Mouse (Mus musculus) hindbrain, embryonic 14.5 days (tissue): ENCODE data around the gene Gm11733. TPM values are rescaled to one million over a fixed set of nuclear protein-coding genes. Genes with fewer than 3 reads are reported as not detected.

Experiments
- ATAC-seq: fragments of 200-750 bp; cut with Nextera tagmentation; 2 replicates; pipeline ENCODE4 v1.8.0; 2017; ENCODE audit warnings: moderate number of reproducible peaks, mild to moderate bottlenecking, moderate TSS enrichment, moderate library complexity; ENCODE audit not compliant: low FRiP score
- DNase-seq: peaks from one replicate; pipeline ENCODE4 v3.0.0-alpha.2; 2015; ENCODE audit warnings: low spot score
- H3K27ac ChIP-seq: fragments of 300-500 bp; sonication (generic); 2 replicates; pipeline ENCODE4 v1.5.1; 2014; ENCODE audit warnings: mild to moderate bottlenecking, moderate library complexity
- H3K27me3 ChIP-seq: fragments of 300-500 bp; sonication (generic); 2 replicates; pipeline ENCODE4 v1.6.1; 2014; ENCODE audit warnings: mild to moderate bottlenecking, low read length, mixed read lengths; ENCODE audit not compliant: control insufficient read depth, insufficient read depth
- H3K36me3 ChIP-seq: fragments of 300-500 bp; sonication (generic); replicated peaks from 2 replicates; pipeline ENCODE4 v1.6.1; 2014; ENCODE audit not compliant: control insufficient read depth, insufficient read depth
- H3K4me1 ChIP-seq: fragments of 300-500 bp; sonication (generic); replicated peaks from 2 replicates; pipeline ENCODE4 v1.6.1; 2014; ENCODE audit warnings: antibody characterized with exemption, low read length, mixed read lengths; ENCODE audit not compliant: control insufficient read depth, insufficient read depth
- H3K4me2 ChIP-seq: fragments of 300-500 bp; sonication (generic); replicated peaks from 2 replicates; pipeline ENCODE4 v1.6.1; 2014; ENCODE audit warnings: mild to moderate bottlenecking, moderate library complexity
- H3K4me3 ChIP-seq: fragments of 300-500 bp; sonication (generic); replicated peaks from 2 replicates; pipeline ENCODE4 v1.5.1; 2014; ENCODE audit warnings: mild to moderate bottlenecking, low read length
- H3K9ac ChIP-seq: fragments of 300-500 bp; sonication (generic); 2 replicates; pipeline ENCODE4 v1.6.1; 2014
- H3K9me3 ChIP-seq: fragments of 300-500 bp; sonication (generic); 2 replicates; pipeline ENCODE4 v1.6.1; 2016; ENCODE audit warnings: low read length; ENCODE audit not compliant: control insufficient read depth
- WGBS: fragments of 180-500 bp; shearing (Covaris S2); extraction: QIAGEN DNeasy Blood & Tissue Kit; methylation state at CpG from one replicate; pipeline ENCODE4 v1.1.7; 2014; 5-methylcytosine and 5-hydroxymethylcytosine counted together
- polyA plus RNA-seq: library from polyadenylated mRNA; unstranded; fragments of >200 nt; fragmentation: Nextera tagmentation; extraction: Ambion mirVana; gene quantifications from 2 replicates; pipeline ENCODE4 v1.2.1, GENCODE M21; 2014

Gene Gm11733
- not detected in 2 replicates for polyA plus RNA-seq

DNA sequence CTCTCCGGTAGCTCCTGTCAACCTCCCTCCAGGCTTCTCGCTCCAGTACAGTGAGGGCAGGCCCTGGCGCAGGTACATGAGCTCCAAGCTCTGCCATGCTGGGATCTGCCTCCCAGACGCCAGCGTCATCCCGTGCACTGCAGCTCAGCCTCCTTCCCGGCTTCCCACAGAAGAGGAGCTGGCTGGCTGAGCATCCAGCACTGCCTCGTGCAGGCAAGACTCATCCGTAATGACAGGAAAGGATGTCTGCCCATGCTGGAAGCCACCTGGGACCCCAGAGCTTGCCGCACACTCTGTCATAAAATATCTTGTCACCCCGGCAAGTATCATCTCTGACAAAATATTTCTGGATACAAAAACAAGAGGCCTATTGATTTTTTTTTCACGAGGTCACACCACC is at the start of gene Gm11733:
Gene Gm11733 (plus strand): TSS at position 171 of the 400 bp plus-strand sequence.
- Histone ChIP-seq H3K4me2 (peak within 1 kb of the TSS; percentile 47), H3K9ac (peak within 1 kb of the TSS; percentile 29; the same call in 1 of the 2 replicates), H3K27ac (peak within 1 kb of the TSS; percentile 84), H3K4me1 (peaks cover 45% of the 10 kb centered on the region), H3K9me3 (peaks cover 5% of the 10 kb centered on the region; the same call in 1 of the 2 replicates), H3K4me3 (no peak within 1 kb of the TSS), H3K27me3 (no peaks in the 10 kb centered on the region; the same call in 1 of the 2 replicates), H3K36me3 (no peaks in the 10 kb centered on the region)
- 12% methylated on average over 12 of the region's 12 CpGs for WGBS
- DNase-seq: peak; percentile 42
- ATAC-seq: no peak

DNA sequence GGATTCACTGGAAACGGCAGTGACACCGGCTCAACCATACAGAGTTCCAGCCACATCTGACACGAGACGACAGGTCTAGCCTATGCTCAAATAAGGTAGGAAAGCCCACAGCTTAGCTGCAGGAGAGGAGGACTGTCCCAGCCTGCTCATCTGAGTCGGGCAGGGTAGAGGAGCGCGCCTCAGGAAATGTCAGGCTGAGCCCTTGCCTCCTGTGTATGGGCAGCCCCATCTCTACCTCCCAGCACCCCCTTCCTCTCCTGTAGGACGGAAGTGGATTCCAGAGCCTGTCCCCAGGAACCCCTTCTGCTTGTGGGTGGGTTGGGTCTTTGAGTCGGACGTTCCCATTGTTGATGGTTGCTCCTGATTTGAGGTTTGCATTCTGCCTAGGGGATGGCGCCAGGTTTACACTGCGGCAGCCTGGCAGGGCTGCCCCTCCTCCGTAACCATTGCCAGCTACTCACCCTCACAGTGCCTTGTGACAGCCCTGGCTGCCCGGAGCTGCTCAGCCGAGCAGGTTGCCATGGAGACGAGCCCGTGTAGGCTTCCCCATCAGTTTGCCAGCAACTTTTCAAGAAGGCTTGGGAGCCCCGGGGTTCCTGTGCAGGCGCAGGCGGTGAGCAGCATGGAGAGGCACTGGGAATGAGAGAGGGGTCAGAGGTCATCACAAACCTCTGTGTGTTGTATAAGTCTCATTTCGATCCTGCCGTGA is 47.6 kb upstream of the Gm11733 start:
- Histone ChIP-seq H3K36me3 (no peaks in the 10 kb centered on the region), H3K4me2 (peak overlapping the region; percentile 34), H3K4me3 (no peak overlapping the region), H3K9ac (peak overlapping the region; percentile 3; the same call in 1 of the 2 replicates), H3K4me1 (peaks cover 55% of the 10 kb centered on the region), H3K27me3 (no peaks in the 10 kb centered on the region), H3K27ac (peak overlapping the region; percentile 76), H3K9me3 (0 out of 2 replicates have a peak, but pooled peaks cover 3% of the 10 kb centered on the region)
- peak; percentile 84 for DNase-seq
- ATAC-seq: peak; percentile 91
- 13% methylated on average over 22 of the region's 22 CpGs for WGBS

DNA sequence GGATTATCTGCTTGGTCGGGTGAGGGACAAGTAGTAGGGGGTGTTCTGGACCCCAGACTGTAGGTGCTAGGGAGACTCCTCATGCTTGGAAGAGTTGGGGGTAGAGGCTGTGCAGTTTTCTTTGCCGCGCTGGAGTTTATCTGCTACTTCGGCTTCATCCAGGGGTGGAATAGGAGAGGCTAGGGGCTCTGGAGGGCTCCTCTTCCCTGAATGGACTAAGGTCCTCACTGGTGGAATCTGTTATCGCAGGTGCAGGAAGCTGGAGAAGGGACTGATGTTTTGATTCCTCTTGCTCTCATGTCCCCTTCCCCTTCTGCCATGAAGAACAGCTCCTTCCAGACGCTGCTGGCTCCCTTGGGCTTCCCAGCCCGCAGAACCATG is 47.1 kb upstream of the Gm11733 start:
- DNase-seq: no peak

DNA sequence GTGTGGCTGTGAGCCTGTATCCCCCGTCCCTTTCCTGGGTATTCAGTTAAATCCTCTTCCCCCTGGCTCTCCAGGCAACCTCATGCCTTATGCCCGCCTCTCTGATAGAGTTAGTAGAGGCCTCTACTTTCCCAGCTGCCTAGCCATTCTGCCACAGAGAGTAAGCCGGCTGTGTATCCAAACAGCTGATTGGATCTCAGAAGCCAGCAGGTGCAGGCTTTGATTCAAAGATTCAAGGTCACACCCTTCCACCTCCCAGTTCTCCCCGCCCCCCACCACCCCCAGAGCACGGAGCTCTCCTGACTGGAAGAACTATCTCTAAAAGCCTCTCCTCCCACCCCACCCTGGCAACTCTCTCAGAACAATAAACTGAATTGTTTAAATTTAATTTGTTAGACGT is 45.8 kb upstream of the Gm11733 start:
- ATAC-seq (no peak), DNase-seq (no peak)
- Histone ChIP-seq H3K27ac (0 out of 2 replicates have a peak overlapping the region, but pooled peaks have one; percentile 76), H3K4me2 (no peak overlapping the region), H3K9me3 (no peaks in the 10 kb centered on the region), H3K9ac (no peak overlapping the region), H3K4me3 (no peak overlapping the region), H3K27me3 (no peaks in the 10 kb centered on the region), H3K36me3 (no peaks in the 10 kb centered on the region), H3K4me1 (peaks cover 58% of the 10 kb centered on the region)
- 24% methylated on average over 6 of the region's 6 CpGs for WGBS

More for the DNA sequence above, 47.1 kb upstream of the Gm11733 start:
- H3K4me1 ChIP-seq: peaks cover 58% of the 10 kb centered on the region
- H3K27ac ChIP-seq: peak overlapping the region; percentile 76
- 11% methylated on average over 7 of the region's 7 CpGs for WGBS
- peak overlapping the region; percentile 34 for H3K4me2 ChIP-seq
- ATAC-seq: no peak
- H3K4me3 ChIP-seq: no peak overlapping the region
- H3K9me3 ChIP-seq: 0 out of 2 replicates have a peak, but pooled peaks cover 3% of the 10 kb centered on the region
- no peaks in the 10 kb centered on the region for H3K36me3 ChIP-seq
- H3K9ac ChIP-seq: peak overlapping the region; percentile 3; the same call in 1 of the 2 replicates
- no peaks in the 10 kb centered on the region for H3K27me3 ChIP-seq

DNA sequence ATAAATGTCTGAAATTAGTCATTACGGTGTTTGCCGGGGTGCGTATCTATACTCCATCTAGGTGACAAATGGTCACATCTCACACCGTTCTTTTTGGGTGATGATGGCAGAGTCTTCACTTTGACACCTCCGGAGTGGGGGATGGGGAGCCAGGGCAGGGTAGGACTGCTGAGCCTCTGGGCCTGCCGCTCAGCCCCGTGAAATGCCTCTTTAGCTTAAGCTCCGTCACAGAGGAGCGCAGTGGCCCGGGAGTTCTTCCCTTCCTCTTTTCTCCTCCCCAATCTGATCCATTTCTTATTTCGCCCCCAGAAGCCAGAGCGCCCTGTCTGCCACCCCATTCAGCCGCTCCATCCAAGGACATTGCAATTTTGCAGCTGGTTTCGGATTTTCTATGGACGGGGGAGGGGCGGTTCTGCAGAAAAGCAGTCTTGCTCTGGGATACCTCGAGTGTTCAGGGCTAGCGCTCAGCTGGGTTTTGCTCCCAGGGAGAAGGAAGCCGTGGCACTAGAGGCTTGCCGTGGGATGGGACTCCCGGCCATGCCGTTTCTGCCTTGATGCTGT is 43.2 kb upstream of the Gm11733 start:
- WGBS: 9% methylated on average over 22 of the region's 22 CpGs
- ATAC-seq: no peak
- no peak for DNase-seq

DNA sequence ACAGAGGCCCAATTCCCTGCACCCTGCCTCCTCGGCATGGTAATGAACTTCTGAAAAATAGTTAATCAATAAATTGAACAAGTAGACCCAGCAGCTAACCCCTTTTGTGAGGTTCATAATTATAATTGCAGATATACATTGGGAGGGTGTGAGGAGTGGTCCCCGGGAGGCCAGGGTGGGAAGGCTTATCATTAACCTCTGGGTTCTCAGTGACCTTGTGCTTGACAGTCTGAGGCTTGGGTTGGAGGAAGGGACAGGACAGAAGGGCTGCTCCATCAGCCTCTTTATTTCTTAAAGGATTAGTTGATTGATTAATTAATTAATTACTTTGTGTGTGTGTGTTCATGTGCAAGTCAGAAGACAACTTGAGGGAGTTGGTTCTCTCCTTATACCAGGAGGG is 40.1 kb upstream of the Gm11733 start:
- WGBS: 49% methylated on average over 2 of the region's 2 CpGs
- no peak for DNase-seq
- ATAC-seq: no peak
- H3K4me2 ChIP-seq: no peak overlapping the region
- H3K36me3 ChIP-seq: no peaks in the 10 kb centered on the region
- no peaks in the 10 kb centered on the region for H3K27me3 ChIP-seq
- no peak overlapping the region for H3K9ac ChIP-seq
- peaks cover 31% of the 10 kb centered on the region for H3K4me1 ChIP-seq
- H3K27ac ChIP-seq: 0 out of 2 replicates have a peak overlapping the region, but pooled peaks have one; percentile 38
- no peak overlapping the region for H3K4me3 ChIP-seq
- no peaks in the 10 kb centered on the region for H3K9me3 ChIP-seq

More for the DNA sequence above, 43.2 kb upstream of the Gm11733 start:
- no peak overlapping the region for H3K4me3 ChIP-seq
- H3K36me3 ChIP-seq: no peaks in the 10 kb centered on the region
- peaks cover 59% of the 10 kb centered on the region for H3K4me1 ChIP-seq
- peak overlapping the region; percentile 66 for H3K27ac ChIP-seq
- H3K9ac ChIP-seq: peak overlapping the region; percentile 39
- peak overlapping the region; percentile 30 for H3K4me2 ChIP-seq
- H3K27me3 ChIP-seq: no peaks in the 10 kb centered on the region
- H3K9me3 ChIP-seq: no peaks in the 10 kb centered on the region

DNA sequence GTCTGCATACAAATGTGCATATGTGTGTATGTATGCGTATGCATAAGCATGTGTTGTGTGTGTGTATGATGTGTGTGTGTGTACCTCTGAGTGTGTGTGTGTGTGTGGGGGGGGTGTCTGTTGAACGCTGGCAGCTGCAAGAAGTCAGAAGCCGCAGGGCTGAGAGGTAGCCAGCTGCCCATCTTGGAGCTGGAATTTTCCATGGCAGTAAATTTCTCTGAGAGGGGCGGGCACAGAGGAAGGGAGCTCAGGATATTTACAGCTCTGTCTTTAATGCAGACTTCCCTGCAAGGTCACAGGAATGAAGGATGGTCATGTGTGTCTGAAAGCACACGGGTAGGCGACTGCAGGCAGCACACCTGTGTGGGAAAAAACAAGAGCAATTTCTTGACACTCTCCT is 38.5 kb upstream of the Gm11733 start:
- 57% methylated on average over 6 of the region's 6 CpGs for WGBS
- Histone ChIP-seq H3K4me1 (peaks cover 16% of the 10 kb centered on the region), H3K9me3 (no peaks in the 10 kb centered on the region), H3K27ac (0 out of 2 replicates have a peak overlapping the region, but pooled peaks have one; percentile 46), H3K4me2 (no peak overlapping the region), H3K4me3 (no peak overlapping the region), H3K9ac (no peak overlapping the region), H3K36me3 (no peaks in the 10 kb centered on the region), H3K27me3 (no peaks in the 10 kb centered on the region)
- ATAC-seq (no peak), DNase-seq (no peak)

DNA sequence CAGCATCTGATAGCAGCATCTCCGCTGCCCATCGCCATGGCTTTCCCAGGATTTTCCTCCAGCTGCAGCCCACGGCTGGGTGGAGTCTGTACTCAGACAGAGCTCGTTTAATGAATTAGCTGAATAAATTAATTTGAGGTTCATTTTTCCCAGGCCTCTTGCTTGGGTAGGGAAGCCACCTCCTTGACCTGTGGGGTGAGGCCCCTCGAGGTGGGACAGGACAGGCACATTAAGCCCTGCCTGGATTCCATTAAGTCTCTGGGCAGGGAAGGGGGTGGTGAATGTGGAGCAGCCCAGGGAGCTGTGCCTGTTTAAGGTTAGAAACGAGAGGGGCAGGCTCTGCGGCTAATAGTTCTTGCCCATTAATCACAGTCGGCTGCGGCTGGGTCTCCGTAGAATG is 30.1 kb upstream of the Gm11733 start:
- no peak overlapping the region for H3K4me2 ChIP-seq
- no peak for ATAC-seq
- no peaks in the 10 kb centered on the region for H3K9me3 ChIP-seq
- WGBS: 9% methylated on average over 10 of the region's 10 CpGs
- no peaks in the 10 kb centered on the region for H3K36me3 ChIP-seq
- no peak overlapping the region for H3K9ac ChIP-seq
- H3K27me3 ChIP-seq: no peaks in the 10 kb centered on the region
- H3K4me3 ChIP-seq: no peak overlapping the region
- peak overlapping the region; percentile 33 for H3K27ac ChIP-seq
- H3K4me1 ChIP-seq: peaks cover 11% of the 10 kb centered on the region
- no peak for DNase-seq

DNA sequence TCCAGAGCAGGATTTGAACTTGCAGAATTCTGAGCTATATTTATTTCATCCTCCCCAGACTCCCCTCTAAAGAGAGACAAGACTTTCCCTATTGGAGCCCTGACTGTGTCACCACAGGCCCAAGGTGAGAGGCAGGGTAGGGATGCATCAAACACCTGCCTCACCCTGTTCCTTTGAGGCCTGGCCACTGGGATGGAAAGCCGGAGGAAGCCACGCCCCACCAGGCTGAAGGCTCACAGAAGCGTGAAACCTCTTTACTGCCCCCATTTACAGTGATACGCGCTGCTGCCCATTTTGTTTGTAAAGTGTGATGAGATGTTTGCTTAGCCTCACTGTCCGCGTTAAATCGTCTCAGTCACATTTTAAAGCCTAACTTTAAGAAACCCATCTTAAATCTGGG is 25.0 kb upstream of the Gm11733 start:
- Histone ChIP-seq H3K4me2 (no peak overlapping the region), H3K27me3 (no peaks in the 10 kb centered on the region), H3K9me3 (no peaks in the 10 kb centered on the region), H3K9ac (no peak overlapping the region), H3K36me3 (no peaks in the 10 kb centered on the region), H3K4me1 (peaks cover 38% of the 10 kb centered on the region), H3K4me3 (no peak overlapping the region), H3K27ac (no peak overlapping the region)
- WGBS: 7% methylated on average over 8 of the region's 8 CpGs
- DNase-seq (no peak), ATAC-seq (no peak)
